Mouse (Mus musculus) forebrain, postnatal 0 days (tissue): Measurements from ENCODE around the gene Bves. TPM values are rescaled to one million over a fixed set of nuclear protein-coding genes. Genes with fewer than 3 reads are reported as not detected.
"Not testable (repeated sequence)": the region's sequence is repeated elsewhere in the genome, so short reads cannot be mapped to it uniquely, and the experiment has no call there.

Experiments
- ATAC-seq: fragments of 200-750 bp; cut with Nextera tagmentation; 2 replicates; pipeline ENCODE4 v1.8.0; 2017; ENCODE audit warnings: mild to moderate bottlenecking, moderate library complexity
- DNase-seq: peaks from one replicate; pipeline ENCODE4 v3.0.0-alpha.2; 2015
- H3K27ac ChIP-seq: fragments of 300-500 bp; sonication (generic); 2 replicates; pipeline ENCODE4 v1.5.1; 2014; ENCODE audit warnings: low read depth, mild to moderate bottlenecking, antibody characterized with exemption, low read length, moderate library complexity, mixed read lengths
- H3K27me3 ChIP-seq: fragments of 300-500 bp; sonication (generic); 2 replicates; pipeline ENCODE4 v1.6.1; 2014; ENCODE audit warnings: mild to moderate bottlenecking, low read length, mixed read lengths; ENCODE audit not compliant: insufficient read depth
- H3K36me3 ChIP-seq: fragments of 300-500 bp; sonication (generic); 2 replicates; pipeline ENCODE4 v1.6.1; 2014; ENCODE audit warnings: mild to moderate bottlenecking, moderate library complexity; ENCODE audit not compliant: insufficient read depth
- H3K4me1 ChIP-seq: fragments of 300-500 bp; sonication (generic); 2 replicates; pipeline ENCODE4 v1.6.1; 2014; ENCODE audit warnings: antibody characterized with exemption; ENCODE audit not compliant: insufficient read depth
- H3K4me2 ChIP-seq: fragments of 300-500 bp; sonication (generic); 2 replicates; pipeline ENCODE4 v1.6.1; 2014; ENCODE audit warnings: low read depth, mild to moderate bottlenecking, moderate library complexity
- H3K4me3 ChIP-seq: fragments of 300-500 bp; sonication (generic); 2 replicates; pipeline ENCODE4 v1.5.1; 2014; ENCODE audit warnings: low read depth, low read length, mixed read lengths
- H3K9ac ChIP-seq: fragments of 300-500 bp; sonication (generic); 2 replicates; pipeline ENCODE4 v1.6.1; 2014; ENCODE audit warnings: mild to moderate bottlenecking
- H3K9me3 ChIP-seq: fragments of 300-500 bp; sonication (generic); 2 replicates; pipeline ENCODE4 v1.6.1; 2016; ENCODE audit warnings: low read length
- CTCF ChIP-seq: sonication (generic); IDR thresholded peaks from 2 replicates; pipeline ENCODE4 v1.5.1; 2016; ENCODE audit warnings: antibody characterized with exemption, control low read depth, low read depth
- WGBS: fragments of 180-500 bp; shearing (Covaris S2); extraction: QIAGEN DNeasy Blood & Tissue Kit; methylation state at CpG from one replicate; pipeline ENCODE4 v1.1.7; 2014; 5-methylcytosine and 5-hydroxymethylcytosine counted together
- polyA plus RNA-seq: library from polyadenylated mRNA; unstranded; fragments of >200 nt; fragmentation: Nextera tagmentation; extraction: Ambion mirVana; gene quantifications from 2 replicates; pipeline ENCODE4 v1.2.1, GENCODE M21; 2015
- total RNA-seq: library from RNA; depleted of rRNA; stranded (reverse); fragments of >200 nt; gene quantifications from 2 replicates; pipeline ENCODE4 v1.2.3, GENCODE M21; 2014; rRNA removed

The Bves gene
- 0.62 and 1.1 TPM in 2 replicates for total RNA-seq
- polyA plus RNA-seq = 0.34 and 0.52 TPM in 2 replicates

- no peak for TF ChIP-seq CTCF
- no peaks in the 10 kb centered on the region for H3K36me3 ChIP-seq
- no peaks in the 10 kb centered on the region for H3K4me1 ChIP-seq
- peaks cover 11% of the 10 kb centered on the region for H3K27me3 ChIP-seq
- 1% methylated on average over 93 of the region's 116 CpGs for WGBS
- H3K9ac ChIP-seq = peak within 1 kb of the TSS; percentile 43; the same call in 1 of the 2 replicates
- H3K9me3 ChIP-seq = no peaks in the 10 kb centered on the region
- peak within 1 kb of the TSS; percentile 66 for H3K4me3 ChIP-seq
- peak within 1 kb of the TSS; percentile 91 for H3K4me2 ChIP-seq
- ATAC-seq (peak; percentile 72), DNase-seq (peak; percentile 35)
- H3K27ac ChIP-seq = no peak within 1 kb of the TSS
These were observed at the start of gene Bves for GRCm38 (mm10) chr10:45335434-45336422. TSS of gene Bves (plus strand) at chr10:45335772.

- peaks cover 14% of the 10 kb centered on the region for H3K27me3 ChIP-seq
- ATAC-seq (no peak), DNase-seq (no peak)
- no peak overlapping the region for H3K27ac ChIP-seq
- no peaks in the 10 kb centered on the region for H3K36me3 ChIP-seq
- H3K4me2 ChIP-seq = no peak overlapping the region
- H3K9ac ChIP-seq = no peak overlapping the region
- TF ChIP-seq CTCF = no peak
- no peaks in the 10 kb centered on the region for H3K4me1 ChIP-seq
- H3K9me3 ChIP-seq = no peaks in the 10 kb centered on the region
- H3K4me3 ChIP-seq = no peak overlapping the region
- 66% methylated on average over 7 of the region's 7 CpGs for WGBS
These were observed 47.2 kb upstream of the Bves start for GRCm38 (mm10) chr10:45288351-45288750.

- H3K4me2 ChIP-seq = peak overlapping the region; percentile 98
- no peaks in the 10 kb centered on the region for H3K36me3 ChIP-seq
- no peaks in the 10 kb centered on the region for H3K4me1 ChIP-seq
- 3% methylated on average over 71 of the region's 71 CpGs for WGBS
- H3K9ac ChIP-seq = peak overlapping the region; percentile 44
- no peak for TF ChIP-seq CTCF
- peak overlapping the region; percentile 58 for H3K4me3 ChIP-seq
- ATAC-seq (peak; percentile 81), DNase-seq (peak; percentile 45)
- no peaks in the 10 kb centered on the region for H3K9me3 ChIP-seq
- H3K27ac ChIP-seq = no peak overlapping the region
- peaks cover 14% of the 10 kb centered on the region for H3K27me3 ChIP-seq
These were observed 46.1 kb upstream of the Bves start for GRCm38 (mm10) chr10:45289218-45290105.

GRCm38 (mm10) chr10:45290618-45291017 is 45.0 kb upstream of the Bves start:
- no peak for TF ChIP-seq CTCF
- 25% methylated on average over 5 of the region's 5 CpGs for WGBS

GRCm38 (mm10) chr10:45292159-45292558 is 43.4 kb upstream of the Bves start:
- H3K9me3 ChIP-seq, H3K4me3 ChIP-seq, ATAC-seq, H3K36me3 ChIP-seq, H3K9ac ChIP-seq, H3K27ac ChIP-seq, H3K4me2 ChIP-seq, H3K4me1 ChIP-seq, DNase-seq: not testable (repeated sequence)
- WGBS = 74% methylated on average over 4 of the region's 4 CpGs
- peaks cover 14% of the 10 kb centered on the region for H3K27me3 ChIP-seq

More at GRCm38 (mm10) chr10:45290618-45291017, 45.0 kb upstream of the Bves start:
- Histone ChIP-seq H3K27ac (no peak overlapping the region), H3K4me3 (no peak overlapping the region), H3K36me3 (no peaks in the 10 kb centered on the region), H3K9me3 (no peaks in the 10 kb centered on the region), H3K27me3 (peaks cover 14% of the 10 kb centered on the region), H3K9ac (no peak overlapping the region), H3K4me2 (no peak overlapping the region), H3K4me1 (no peaks in the 10 kb centered on the region)
- ATAC-seq = no peak
- DNase-seq = no peak

- Histone ChIP-seq H3K9me3 (no peaks in the 10 kb centered on the region), H3K4me3 (no peak overlapping the region), H3K36me3 (no peaks in the 10 kb centered on the region), H3K27me3 (peaks cover 7% of the 10 kb centered on the region), H3K27ac (no peak overlapping the region), H3K9ac (no peak overlapping the region), H3K4me2 (no peak overlapping the region), H3K4me1 (no peaks in the 10 kb centered on the region)
- no peak for TF ChIP-seq CTCF
- DNase-seq (no peak), ATAC-seq (no peak)
- WGBS = 84% methylated on average over 5 of the region's 5 CpGs
These were observed 40.5 kb upstream of the Bves start for GRCm38 (mm10) chr10:45295093-45295492.
